Mouse (Mus musculus): ENCODE results near the gene Sec24b.

DNA sequence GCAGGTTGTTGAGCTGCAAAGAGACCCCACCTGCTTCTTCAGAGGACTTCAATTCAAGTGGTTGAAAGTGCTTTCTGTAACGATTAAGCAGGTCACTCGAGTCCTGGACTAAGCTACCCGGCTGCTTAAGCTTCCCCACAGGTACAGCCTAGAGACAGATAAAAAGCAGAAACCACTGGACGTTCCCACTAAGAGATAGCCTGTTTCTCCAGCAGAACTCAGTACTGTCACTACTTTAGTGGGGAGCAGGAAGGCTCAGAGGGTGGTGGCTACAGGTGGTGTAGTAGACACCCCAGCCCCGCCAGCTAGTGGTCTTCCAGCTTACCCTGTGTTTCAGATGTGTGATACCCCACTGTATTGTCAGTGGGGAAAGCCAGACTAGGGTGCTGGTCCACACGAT is 19.3 kb upstream of the Sec24b start:
- TF ChIP-seq CTCF (IDR thresholded peaks at IDR 0.05; ENCODE audit: low read depth) (no peak), EP300 (optimal IDR thresholded peaks at IDR 0.05) (no peak)

Measured in stomach, postnatal 0 days (tissue).